Mouse (Mus musculus) limb, embryonic 12.5 days (tissue): Measurements from ENCODE around the gene Ndufa1. TPM values are rescaled to one million over a fixed set of nuclear protein-coding genes. Genes with fewer than 3 reads are reported as not detected.
"Not testable (repeated sequence)": the region's sequence is repeated elsewhere in the genome, so short reads cannot be mapped to it uniquely, and the experiment has no call there.

Source experiments
- ATAC-seq: fragments of 200-750 bp; cut with Nextera tagmentation; 2 replicates; pipeline ENCODE4 v1.8.0; 2017; ENCODE audit warnings: low read depth, moderate TSS enrichment; ENCODE audit not compliant: insufficient number of reproducible peaks, insufficient read depth, low FRiP score, low TSS enrichment
- H3K27ac ChIP-seq: fragments of 300-500 bp; sonication (generic); 2 replicates; pipeline ENCODE4 v1.5.1; 2016; ENCODE audit warnings: mild to moderate bottlenecking, moderate library complexity
- H3K27me3 ChIP-seq: fragments of 300-500 bp; sonication (generic); 2 replicates; pipeline ENCODE4 v1.6.1; 2016; ENCODE audit warnings: mild to moderate bottlenecking, moderate library complexity
- H3K36me3 ChIP-seq: fragments of 300-500 bp; sonication (generic); 2 replicates; pipeline ENCODE4 v1.6.1; 2016; ENCODE audit warnings: mild to moderate bottlenecking, moderate library complexity
- H3K4me1 ChIP-seq: fragments of 300-500 bp; sonication (generic); replicated peaks from 2 replicates; pipeline ENCODE4 v1.6.1; 2016
- H3K4me2 ChIP-seq: fragments of 300-500 bp; sonication (generic); 2 replicates; pipeline ENCODE4 v1.6.1; 2016; ENCODE audit warnings: mild to moderate bottlenecking, moderate library complexity
- H3K4me3 ChIP-seq: fragments of 300-500 bp; sonication (generic); replicated peaks from 2 replicates; pipeline ENCODE4 v1.5.1; 2016; ENCODE audit warnings: mild to moderate bottlenecking
- H3K9ac ChIP-seq: fragments of 300-500 bp; sonication (generic); replicated peaks from 2 replicates; pipeline ENCODE4 v1.6.1; 2016; ENCODE audit warnings: mild to moderate bottlenecking, moderate library complexity
- H3K9me3 ChIP-seq: fragments of 300-500 bp; sonication (generic); 2 replicates; pipeline ENCODE4 v1.6.1; 2016; ENCODE audit warnings: mild to moderate bottlenecking, moderate library complexity
- WGBS: fragments of 180-500 bp; shearing (Covaris S2); methylation state at CpG from one replicate; pipeline ENCODE4 v1.1.7; 2016; 5-methylcytosine and 5-hydroxymethylcytosine counted together
- polyA plus RNA-seq: library from polyadenylated mRNA; unstranded; fragments of >200 nt; fragmentation: Nextera tagmentation; extraction: Ambion mirVana; gene quantifications from 2 replicates; pipeline ENCODE4 v1.2.1, GENCODE M21; 2016

Ndufa1 gene
- polyA plus RNA-seq: 393 and 398 TPM in 2 replicates

DNA sequence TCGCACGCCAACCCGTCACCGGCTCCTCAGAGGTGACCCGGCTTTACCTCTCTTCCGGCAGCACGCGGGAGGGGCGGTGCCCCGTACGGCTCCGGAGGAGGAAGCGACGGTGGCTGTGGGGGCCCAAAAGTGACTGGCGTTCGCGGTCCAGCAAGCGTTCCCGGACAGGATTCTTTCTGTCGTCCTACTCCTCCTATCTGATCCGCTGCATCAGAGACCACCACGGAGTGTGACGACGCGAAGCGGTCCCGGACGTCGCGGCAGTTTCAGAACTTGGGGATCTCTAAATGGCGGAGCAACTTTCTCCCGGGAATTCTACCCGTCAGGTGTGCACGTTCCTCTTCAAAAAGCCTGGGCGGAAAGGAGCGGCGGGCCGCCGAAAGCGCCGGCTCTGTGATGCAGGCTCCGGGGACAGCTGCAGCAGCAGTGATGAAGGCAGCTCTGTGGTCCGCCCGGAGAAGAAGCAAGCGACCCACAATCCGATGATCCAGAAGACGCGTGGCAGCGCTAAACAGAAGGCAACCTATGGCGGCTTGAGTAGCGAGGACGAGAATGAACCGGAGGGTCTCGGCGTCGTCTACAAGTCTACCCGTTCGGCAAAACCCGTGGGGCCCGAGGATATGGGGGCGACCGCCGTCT lies at the start of gene Ndufa1, which contains the start of gene Rnf113a1:
Gene Ndufa1, minus strand, starts transcription at position 59 of the 639 bp plus-strand sequence.
Gene Rnf113a1, plus strand, starts transcription at position 141 of the 639 bp plus-strand sequence.
- Histone ChIP-seq H3K4me1 (no peaks in the 10 kb centered on the region; the same call in 1 of the 2 replicates), H3K4me3 (peak within 1 kb of the TSS; percentile 55), H3K36me3 (no peaks in the 10 kb centered on the region), H3K27me3 (no peaks in the 10 kb centered on the region), H3K9ac (peak within 1 kb of the TSS; percentile 60), H3K4me2 (peak within 1 kb of the TSS; percentile 65), H3K9me3 (no peaks in the 10 kb centered on the region), H3K27ac (no peak within 1 kb of the TSS)
- 17% methylated on average over 63 of the region's 63 CpGs for WGBS
- ATAC-seq: peak; percentile 86

DNA sequence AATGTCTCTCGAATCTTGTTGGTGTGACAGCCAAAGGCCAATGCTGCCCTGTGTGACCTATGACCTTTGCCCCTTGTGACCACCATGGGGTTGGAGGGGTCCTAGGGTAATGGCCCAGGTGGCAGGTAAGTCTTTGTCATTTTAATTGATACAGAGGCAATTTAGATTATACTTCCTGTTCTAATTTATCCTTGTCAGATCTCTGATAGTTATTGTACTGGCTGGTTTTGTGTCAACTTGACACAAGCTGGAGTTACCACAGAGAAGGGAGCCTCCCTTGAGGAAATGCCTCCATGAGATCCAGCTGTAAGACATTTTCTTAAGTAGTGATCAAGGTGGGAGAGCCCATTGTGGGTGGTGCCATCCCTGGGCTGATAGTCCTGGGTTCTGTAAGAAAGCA lies 31.2 kb upstream of the Ndufa1 start, which contains the start of gene Rhox1:
Gene Rhox1, minus strand, starts transcription at position 101 of the 400 bp plus-strand sequence.
- ATAC-seq, H3K27me3 ChIP-seq, H3K36me3 ChIP-seq, H3K9ac ChIP-seq, H3K9me3 ChIP-seq, H3K4me1 ChIP-seq, H3K4me2 ChIP-seq, H3K4me3 ChIP-seq, H3K27ac ChIP-seq: not testable (repeated sequence)
- 55% methylated on average over 1 of the region's 1 CpGs for WGBS

- Histone ChIP-seq H3K9me3 (no peaks in the 10 kb centered on the region), H3K9ac (no peak within 1 kb of the TSS), H3K4me1 (no peaks in the 10 kb centered on the region), H3K36me3 (no peaks in the 10 kb centered on the region), H3K4me2 (no peak within 1 kb of the TSS), H3K27me3 (no peaks in the 10 kb centered on the region), H3K27ac (no peak within 1 kb of the TSS), H3K4me3 (no peak within 1 kb of the TSS)
- no peak for ATAC-seq
- 84% methylated on average over 10 of the region's 10 CpGs for WGBS
Measured at GRCm38 (mm10) chrX:37210941-37211340, 20.0 kb upstream of the Ndufa1 start, which contains the start of gene Gm9. Gm9 (minus strand) TSS chrX:37211041.

DNA sequence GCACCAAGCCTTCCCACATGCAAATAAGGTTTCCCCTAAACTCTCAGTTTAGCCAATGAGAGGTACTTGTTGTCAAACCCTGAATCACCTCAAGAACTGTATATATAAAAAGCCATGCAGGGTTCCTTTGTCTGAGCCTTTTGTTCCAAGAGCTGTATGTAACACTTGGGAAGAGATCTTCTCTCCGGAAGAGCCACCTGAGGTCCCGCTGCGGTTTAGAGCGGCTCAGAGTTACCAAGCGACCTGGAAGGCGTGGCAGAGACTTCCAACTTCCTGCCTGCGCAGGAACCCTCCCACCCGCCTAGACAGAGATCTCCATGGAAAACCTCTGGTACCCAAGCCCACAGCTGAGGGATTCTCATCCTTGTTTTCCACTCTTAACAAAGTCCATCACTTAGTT lies 7.7 kb upstream of the Ndufa1 start:
- Histone ChIP-seq H3K36me3 (no peaks in the 10 kb centered on the region), H3K27ac (no peak overlapping the region), H3K4me2 (no peak overlapping the region), H3K4me3 (no peak overlapping the region), H3K9me3 (no peaks in the 10 kb centered on the region), H3K4me1 (no peaks in the 10 kb centered on the region), H3K27me3 (no peaks in the 10 kb centered on the region), H3K9ac (no peak overlapping the region)
- WGBS: 56% methylated on average over 8 of the region's 8 CpGs
- no peak for ATAC-seq

DNA sequence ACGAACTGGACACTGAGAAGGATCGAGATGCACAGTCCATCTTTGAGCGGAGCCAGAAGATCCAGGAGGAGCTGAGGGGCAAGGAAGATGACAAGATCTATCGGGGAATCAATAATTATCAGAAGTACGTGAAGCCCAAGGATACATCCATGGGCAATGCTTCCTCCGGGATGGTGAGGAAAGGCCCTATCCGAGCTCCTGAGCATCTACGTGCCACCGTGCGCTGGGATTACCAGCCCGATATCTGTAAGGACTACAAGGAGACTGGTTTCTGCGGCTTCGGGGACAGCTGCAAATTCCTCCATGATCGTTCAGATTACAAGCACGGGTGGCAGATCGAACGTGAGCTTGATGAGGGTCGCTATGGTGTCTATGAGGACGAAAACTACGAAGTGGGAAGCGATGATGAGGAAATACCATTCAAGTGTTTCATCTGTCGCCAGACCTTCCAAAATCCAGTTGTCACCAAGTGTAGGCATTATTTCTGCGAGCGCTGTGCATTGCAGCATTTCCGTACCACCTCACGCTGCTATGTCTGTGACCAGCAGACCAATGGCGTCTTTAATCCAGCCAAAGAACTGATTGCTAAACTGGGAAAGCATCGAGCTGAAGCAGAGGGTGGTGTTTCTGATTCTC lies 899 bp upstream of the Ndufa1 start:
- no peaks in the 10 kb centered on the region; the same call in 1 of the 2 replicates for H3K4me1 ChIP-seq
- whole genome bisulfite sequencing: 27% methylated on average over 28 of the region's 28 CpGs
- 0 out of 2 replicates have a peak, but pooled peaks have one; percentile 22 for ATAC-seq
- peak overlapping the region; percentile 60 for H3K9ac ChIP-seq
- H3K36me3 ChIP-seq: no peaks in the 10 kb centered on the region
- no peaks in the 10 kb centered on the region for H3K27me3 ChIP-seq
- peak overlapping the region; percentile 55 for H3K4me3 ChIP-seq
- H3K9me3 ChIP-seq: no peaks in the 10 kb centered on the region
- H3K27ac ChIP-seq: no peak overlapping the region
- H3K4me2 ChIP-seq: peak overlapping the region; percentile 65

GRCm38 (mm10) chrX:37190755-37191104 lies 233 bp downstream of the Ndufa1 start:
- no peak overlapping the region for H3K27ac ChIP-seq
- peak overlapping the region; percentile 65 for H3K4me2 ChIP-seq
- ATAC-seq: peak; percentile 45; the same call in 1 of the 2 replicates
- H3K4me3 ChIP-seq: peak overlapping the region; percentile 55
- H3K9ac ChIP-seq: peak overlapping the region; percentile 44; the same call in 1 of the 2 replicates
- 10% methylated on average over 20 of the region's 20 CpGs for WGBS
- H3K36me3 ChIP-seq: no peaks in the 10 kb centered on the region
- H3K4me1 ChIP-seq: no peaks in the 10 kb centered on the region; the same call in 1 of the 2 replicates
- H3K27me3 ChIP-seq: no peaks in the 10 kb centered on the region
- H3K9me3 ChIP-seq: no peaks in the 10 kb centered on the region

- H3K36me3 ChIP-seq, H3K4me3 ChIP-seq, ATAC-seq, H3K27ac ChIP-seq, H3K27me3 ChIP-seq, H3K4me2 ChIP-seq, H3K4me1 ChIP-seq, H3K9ac ChIP-seq, H3K9me3 ChIP-seq: not testable (repeated sequence)
- 56% methylated on average over 6 of the region's 8 CpGs for WGBS
Measured at GRCm38 (mm10) chrX:37184401-37184800, 6.6 kb downstream of the Ndufa1 start.

DNA sequence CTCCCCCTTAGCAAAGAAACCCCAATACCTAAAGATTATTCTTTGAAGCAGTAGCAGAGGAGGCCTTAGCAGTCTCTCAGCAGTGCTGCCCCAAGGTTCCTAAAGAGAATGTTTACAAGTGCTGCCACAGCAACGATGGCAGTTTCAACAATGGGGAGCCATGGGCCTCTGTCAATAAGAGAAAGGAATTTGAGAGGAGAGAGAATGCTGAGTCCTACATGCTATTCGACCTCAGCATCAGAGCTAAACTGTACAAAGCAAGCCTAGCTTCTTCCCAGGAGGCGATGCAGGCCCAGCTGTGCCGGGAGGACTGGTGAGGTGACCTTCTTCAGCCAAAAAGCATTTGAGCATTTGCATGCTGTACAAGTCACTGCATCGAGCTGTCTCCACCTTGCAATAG lies 22.2 kb downstream of the Ndufa1 start, which contains the start of gene Akap14:
Gene Akap14, minus strand, starts transcription at position 101 of the 400 bp plus-strand sequence.
- Histone ChIP-seq H3K4me1 (no peaks in the 10 kb centered on the region), H3K27me3 (no peaks in the 10 kb centered on the region), H3K27ac (no peak within 1 kb of the TSS), H3K9me3 (no peaks in the 10 kb centered on the region), H3K9ac (no peak within 1 kb of the TSS), H3K36me3 (no peaks in the 10 kb centered on the region), H3K4me3 (no peak within 1 kb of the TSS), H3K4me2 (no peak within 1 kb of the TSS)
- WGBS: 56% methylated on average over 5 of the region's 5 CpGs
- ATAC-seq: no peak

DNA sequence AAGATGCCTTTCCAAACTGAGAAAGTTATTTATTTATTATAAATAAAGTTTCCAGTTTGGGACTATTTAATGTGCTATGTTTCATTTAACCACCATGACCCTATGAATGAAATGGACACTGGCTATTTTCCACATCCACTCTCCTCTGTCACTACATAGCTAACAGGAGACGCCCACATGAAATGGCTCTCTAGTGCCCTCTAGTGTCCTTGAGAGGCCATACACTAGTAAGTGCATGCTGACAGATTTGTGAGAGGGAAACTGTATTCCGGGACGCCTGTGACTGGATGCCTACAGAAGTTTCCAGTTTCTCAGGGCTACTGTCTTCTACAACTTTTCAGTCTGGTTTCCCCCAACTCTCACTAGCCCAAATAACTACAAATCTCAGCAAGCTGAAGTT lies 23.9 kb downstream of the Ndufa1 start:
- H3K4me2 ChIP-seq: no peak overlapping the region
- ATAC-seq: no peak
- H3K27me3 ChIP-seq: no peaks in the 10 kb centered on the region
- no peaks in the 10 kb centered on the region for H3K9me3 ChIP-seq
- no peak overlapping the region for H3K27ac ChIP-seq
- no peak overlapping the region for H3K4me3 ChIP-seq
- H3K9ac ChIP-seq: no peak overlapping the region
- no peaks in the 10 kb centered on the region for H3K4me1 ChIP-seq
- WGBS: 32% methylated on average over 3 of the region's 3 CpGs
- no peaks in the 10 kb centered on the region for H3K36me3 ChIP-seq

DNA sequence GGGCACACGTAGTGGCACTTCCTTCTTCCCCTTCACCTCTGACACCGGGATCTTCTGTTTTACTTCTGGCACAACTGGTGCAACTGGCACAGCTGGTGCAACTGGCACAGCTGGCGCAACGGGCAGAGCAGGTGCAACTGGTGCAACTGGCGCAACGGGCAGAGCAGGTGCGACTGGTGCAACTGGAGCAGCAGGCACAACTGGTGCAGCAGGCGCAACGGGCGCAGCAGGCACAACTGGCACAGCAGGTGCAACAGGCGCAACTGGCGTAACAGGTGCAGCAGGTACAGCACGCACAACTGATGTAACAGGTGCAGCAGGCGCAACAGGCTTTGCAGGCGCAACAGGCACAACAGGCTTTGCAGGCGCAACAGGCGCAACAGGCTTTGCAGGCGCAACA lies 27.8 kb downstream of the Ndufa1 start:
- H3K36me3 ChIP-seq: no peaks in the 10 kb centered on the region
- no peak for ATAC-seq
- no peaks in the 10 kb centered on the region for H3K4me1 ChIP-seq
- H3K4me3 ChIP-seq: no peak overlapping the region
- H3K9me3 ChIP-seq: no peaks in the 10 kb centered on the region
- H3K27ac ChIP-seq: no peak overlapping the region
- H3K4me2 ChIP-seq: no peak overlapping the region
- 66% methylated on average over 18 of the region's 18 CpGs for WGBS
- no peak overlapping the region for H3K9ac ChIP-seq
- no peaks in the 10 kb centered on the region for H3K27me3 ChIP-seq

- no peaks in the 10 kb centered on the region for H3K4me1 ChIP-seq
- H3K27ac ChIP-seq: no peak overlapping the region
- H3K27me3 ChIP-seq: no peaks in the 10 kb centered on the region
- H3K36me3 ChIP-seq: no peaks in the 10 kb centered on the region
- H3K4me2 ChIP-seq: no peak overlapping the region
- 77% methylated on average over 10 of the region's 10 CpGs for WGBS
- H3K9me3 ChIP-seq: no peaks in the 10 kb centered on the region
- no peak overlapping the region for H3K9ac ChIP-seq
- no peak for ATAC-seq
- H3K4me3 ChIP-seq: no peak overlapping the region
Measured at GRCm38 (mm10) chrX:37161169-37161568, 29.8 kb downstream of the Ndufa1 start.
